Mouse (Mus musculus): ENCODE measurements around the gene Tbc1d24.

DNA sequence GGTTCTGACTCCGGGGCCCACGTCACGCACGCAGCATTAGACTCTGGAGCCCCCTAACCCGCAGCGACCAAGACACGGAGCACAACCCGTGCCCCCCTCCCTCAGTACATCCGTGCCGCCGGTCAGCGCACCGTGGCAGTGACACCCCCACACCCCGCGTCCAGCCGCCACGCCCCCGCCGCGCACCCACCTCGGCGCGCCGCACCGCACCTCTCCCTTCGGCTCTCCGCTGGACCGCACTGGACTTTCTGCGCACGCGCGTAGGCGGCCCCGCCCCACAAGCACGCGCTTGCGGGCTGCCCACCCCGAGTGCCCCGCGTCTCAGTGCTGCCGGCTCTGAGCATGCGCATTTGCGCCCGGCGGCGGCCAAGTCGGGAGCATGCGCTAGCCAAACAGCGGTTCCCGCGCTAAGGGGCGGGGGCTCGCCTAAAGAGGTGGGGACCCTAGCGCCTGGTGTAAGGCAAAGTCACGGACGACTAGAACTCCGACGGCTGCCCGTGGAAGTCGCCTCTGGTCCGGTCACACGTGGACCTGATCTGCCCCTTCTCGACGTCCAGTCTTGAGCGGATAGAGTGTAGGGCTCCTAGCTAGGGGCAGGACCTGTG lies at the start of gene Tbc1d24:
- TF ChIP-seq CTCF (IDR thresholded peaks at IDR 0.05; ENCODE audit: borderline replicate concordance, insufficient read depth, low read depth, low read length) (no peak), POLR2A (IDR thresholded peaks at IDR 0.05; ENCODE audit: borderline replicate concordance, insufficient read depth, low read length) (peak; percentile 90)

Data from cerebellum, adult 2 months (tissue).